Mouse (Mus musculus) MEL (cell line): ENCODE measurements at regions not wholly inside any gene's neighbourhood (a gene's known extent, or its start where the extent isn't known, plus 50 kb on each side); places are given as distances from the start of the nearest gene placed in this dataset.

Experiments
- CHD2 ChIP-seq: IDR thresholded peaks from 2 replicates; pipeline ENCODE4 v1.6.1; 2011; ENCODE audit warnings: low read length, improper control_type of control experiment
- CTCF ChIP-seq, 3 experiments: IDR thresholded peaks in 2 of 3; conservative IDR thresholded peaks in 1 of 3; 2 replicates each; pipeline ENCODE4 v1.5.1; 2011 to 2012; ENCODE audit warnings: low read length in 3 of 3, low read depth in 2 of 3, mild to moderate bottlenecking in 2 of 3, improper control_type of control experiment in 1 of 3, inconsistent platforms in 1 of 3, mixed read lengths in 1 of 3, moderate library complexity in 1 of 3; ENCODE audit not compliant: control insufficient read depth in 1 of 3, insufficient read depth in 1 of 3, poor library complexity in 1 of 3, severe bottlenecking in 1 of 3
- ELF1 ChIP-seq: IDR thresholded peaks from 2 replicates; pipeline ENCODE4 v1.6.1; 2014; ENCODE audit warnings: low read depth, mild to moderate bottlenecking, inconsistent platforms, low read length, improper control_type of control experiment, moderate library complexity
- GATA1 ChIP-seq: IDR thresholded peaks from 2 replicates; pipeline ENCODE4 v1.6.1; 2011; ENCODE audit warnings: low read depth, low read length, improper control_type of control experiment
- JUND ChIP-seq: IDR thresholded peaks from 2 replicates; pipeline ENCODE4 v1.6.1; 2011; ENCODE audit warnings: low read depth, mild to moderate bottlenecking, improper control_type of control experiment, low read length
- MAFK ChIP-seq: IDR thresholded peaks from 2 replicates; pipeline ENCODE4 v1.6.1; 2011; ENCODE audit warnings: low read depth, mild to moderate bottlenecking, low read length, improper control_type of control experiment, borderline replicate concordance
- MAX ChIP-seq: IDR thresholded peaks from 2 replicates; pipeline ENCODE4 v1.6.1; 2011; ENCODE audit warnings: low read length, improper control_type of control experiment
- MAZ ChIP-seq: IDR thresholded peaks from 2 replicates; pipeline ENCODE4 v1.6.1; 2012; ENCODE audit warnings: low read depth, mild to moderate bottlenecking, inconsistent platforms, low read length, improper control_type of control experiment
- POLR2A ChIP-seq, 2 experiments: IDR thresholded peaks; 2 replicates each; pipeline ENCODE4 v1.6.1; 2011 to 2012; ENCODE audit warnings: low read length in 2 of 2, mild to moderate bottlenecking in 2 of 2, control low read depth in 1 of 2, improper control_type of control experiment in 1 of 2, low read depth in 1 of 2, moderate library complexity in 1 of 2; ENCODE audit not compliant: control insufficient read depth in 1 of 2, insufficient read depth in 1 of 2, poor library complexity in 1 of 2
- RAD21 ChIP-seq: IDR thresholded peaks from 2 replicates; pipeline ENCODE4 v1.6.1; 2011; ENCODE audit warnings: mild to moderate bottlenecking, low read depth, low read length, improper control_type of control experiment
- RCOR1 ChIP-seq: IDR thresholded peaks from 2 replicates; pipeline ENCODE4 v1.6.1; 2012; ENCODE audit warnings: low read depth, mild to moderate bottlenecking, inconsistent platforms, low read length, improper control_type of control experiment
- TAL1 ChIP-seq: IDR thresholded peaks from 2 replicates; pipeline ENCODE4 v1.6.1; 2012; ENCODE audit warnings: mild to moderate bottlenecking, inconsistent platforms, low read length, moderate library complexity, mixed read lengths
- USF1 ChIP-seq: IDR thresholded peaks from 2 replicates; pipeline ENCODE4 v1.6.1; 2014; ENCODE audit warnings: low read depth, mild to moderate bottlenecking, inconsistent platforms, low read length, improper control_type of control experiment, moderate library complexity
- USF2 ChIP-seq, 2 experiments: IDR thresholded peaks; 2 replicates each; pipeline ENCODE4 v1.6.1; 2011 to 2012; ENCODE audit warnings: improper control_type of control experiment in 2 of 2, low read length in 2 of 2, borderline replicate concordance in 1 of 2, inconsistent platforms in 1 of 2, low read depth in 1 of 2, mild to moderate bottlenecking in 1 of 2; ENCODE audit not compliant: insufficient read depth in 1 of 2

DNA sequence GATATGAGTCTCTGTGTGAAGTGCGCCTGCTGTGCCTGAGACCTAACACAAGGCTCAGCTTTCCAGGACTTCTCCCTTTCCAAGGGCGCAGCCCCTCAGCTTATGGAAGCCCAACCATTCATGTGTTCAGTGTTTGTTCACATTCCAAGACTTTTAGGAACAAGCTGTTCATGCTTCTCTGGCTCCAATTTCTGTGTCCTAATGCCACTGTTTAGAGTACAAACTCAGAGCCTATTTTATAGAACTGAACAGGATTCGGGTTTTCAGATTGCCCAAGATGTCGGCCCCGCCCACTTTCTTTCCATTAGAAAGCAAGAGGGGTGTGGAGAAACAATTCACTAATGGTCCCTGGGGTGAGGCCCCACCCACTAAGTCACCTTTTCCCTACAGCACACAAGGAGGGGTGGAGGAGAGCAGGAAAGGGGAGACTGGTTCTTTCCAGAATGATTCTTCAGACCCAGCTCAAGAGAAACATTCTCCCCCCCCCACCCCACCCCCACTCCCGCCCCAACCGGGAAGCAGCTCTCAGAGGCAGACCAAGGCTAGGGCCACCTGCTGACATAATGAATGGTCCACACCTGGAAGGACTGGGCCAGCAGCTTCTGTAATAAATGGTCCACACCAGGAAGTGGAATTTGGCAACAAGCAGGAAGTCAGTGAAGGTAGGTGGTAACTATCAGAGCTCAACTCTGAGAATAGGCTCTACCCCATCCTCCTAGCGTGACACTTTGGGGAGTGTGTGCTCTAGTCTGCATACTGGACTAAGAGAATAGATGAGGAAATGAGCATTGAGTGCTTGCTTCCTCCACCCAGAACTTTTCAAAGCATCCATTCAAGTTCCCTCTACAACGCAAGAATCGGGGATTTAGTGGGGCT is 120.2 kb upstream of the Zfp648 start:
- no peak for TF ChIP-seq JUND
- TF ChIP-seq MAZ, result no peak
- TF ChIP-seq TAL1, result no peak
- no peak for TF ChIP-seq RAD21
- TF ChIP-seq POLR2A (IDR thresholded peaks at IDR 0.05; ENCODE audit: control insufficient read depth in 1 of 2, insufficient read depth in 1 of 2, low read depth in 1 of 2, low read length in 2 of 2, poor library complexity in 1 of 2), result no peak
- TF ChIP-seq USF1, result no peak
- TF ChIP-seq GATA1, result no peak
- TF ChIP-seq USF2 (IDR thresholded peaks at IDR 0.05; ENCODE audit: borderline replicate concordance in 1 of 2, insufficient read depth in 1 of 2, low read depth in 1 of 2, low read length in 2 of 2), result no peak
- no peak for TF ChIP-seq CTCF (IDR thresholded peaks at IDR 0.05 in 2 of 3, conservative IDR thresholded peaks at IDR 0.05 in 1 of 3; ENCODE audit: control insufficient read depth in 1 of 3, insufficient read depth in 1 of 3, low read depth in 2 of 3, low read length in 3 of 3, poor library complexity in 1 of 3, severe bottlenecking in 1 of 3)
- no peak for TF ChIP-seq MAFK
- no peak for TF ChIP-seq CHD2
- no peak for TF ChIP-seq RCOR1
- no peak for TF ChIP-seq MAX
- no peak for TF ChIP-seq ELF1
